Mouse (Mus musculus) heart, embryonic 11.5 days (tissue): ENCODE measurements around the gene Igf1r. TPM values are rescaled to one million over a fixed set of nuclear protein-coding genes. Genes with fewer than 3 reads are reported as not detected.

Experiments
- ATAC-seq: fragments of 200-750 bp; cut with Nextera tagmentation; replicated peaks from 2 replicates; pipeline ENCODE4 v1.8.0; 2017; ENCODE audit warnings: moderate library complexity; ENCODE audit not compliant: insufficient number of reproducible peaks, low FRiP score, low TSS enrichment
- H3K27ac ChIP-seq: fragments of 300-500 bp; sonication (generic); 2 replicates; pipeline ENCODE4 v1.5.1; 2014; ENCODE audit warnings: mild to moderate bottlenecking, low read depth, low read length
- H3K27me3 ChIP-seq: fragments of 300-500 bp; sonication (generic); 2 replicates; pipeline ENCODE4 v1.6.1; 2014; ENCODE audit warnings: mild to moderate bottlenecking, low read length, mixed read lengths; ENCODE audit not compliant: control insufficient read depth, insufficient read depth
- H3K36me3 ChIP-seq: fragments of 300-500 bp; sonication (generic); 2 replicates; pipeline ENCODE4 v1.6.1; 2014; ENCODE audit warnings: mild to moderate bottlenecking, low read length, moderate library complexity, mixed read lengths; ENCODE audit not compliant: control insufficient read depth, insufficient read depth
- H3K4me1 ChIP-seq: fragments of 300-500 bp; sonication (generic); 2 replicates; pipeline ENCODE4 v1.6.1; 2014; ENCODE audit warnings: low read length; ENCODE audit not compliant: control insufficient read depth, insufficient read depth
- H3K4me2 ChIP-seq: fragments of 300-500 bp; sonication (generic); 2 replicates; pipeline ENCODE4 v1.6.1; 2014; ENCODE audit warnings: mild to moderate bottlenecking, moderate library complexity
- H3K4me3 ChIP-seq: fragments of 300-500 bp; sonication (generic); 2 replicates; pipeline ENCODE4 v1.5.1; 2014; ENCODE audit warnings: low read depth, low read length
- H3K9ac ChIP-seq: fragments of 300-500 bp; sonication (generic); 2 replicates; pipeline ENCODE4 v1.6.1; 2014; ENCODE audit warnings: mild to moderate bottlenecking, low read depth, low read length, moderate library complexity
- H3K9me3 ChIP-seq: fragments of 300-500 bp; sonication (generic); replicated peaks from 2 replicates; pipeline ENCODE4 v1.6.1; 2016; ENCODE audit warnings: low read length; ENCODE audit not compliant: control insufficient read depth
- WGBS: fragments of 180-500 bp; shearing (Covaris S2); extraction: QIAGEN DNeasy Blood & Tissue Kit; methylation state at CpG from one replicate; pipeline ENCODE4 v1.1.7; 2014; ENCODE audit not compliant: insufficient replicate concordance; 5-methylcytosine and 5-hydroxymethylcytosine counted together
- polyA plus RNA-seq: library from polyadenylated mRNA; unstranded; fragments of >200 nt; fragmentation: Nextera tagmentation; extraction: Ambion mirVana; gene quantifications from 2 replicates; pipeline ENCODE4 v1.2.1, GENCODE M21; 2014

Gene Igf1r
- polyA plus RNA-seq, 1 experiment from 2014 or later, result 19.3 TPM

- no peaks in the 10 kb centered on the region for H3K9me3 ChIP-seq
- no peak overlapping the region for H3K4me3 ChIP-seq
- 69% methylated on average over 3 of the region's 3 CpGs for WGBS
- no peak overlapping the region for H3K4me2 ChIP-seq
- H3K4me1 ChIP-seq, result peaks cover 64% of the 10 kb centered on the region
- no peaks in the 10 kb centered on the region for H3K36me3 ChIP-seq
- H3K27ac ChIP-seq, result no peak overlapping the region
- ATAC-seq, result no peak
- no peak overlapping the region for H3K9ac ChIP-seq
- no peaks in the 10 kb centered on the region for H3K27me3 ChIP-seq
These were observed 11.1 kb downstream of the Igf1r start for GRCm38 (mm10) chr7:67963691-67964090.

DNA sequence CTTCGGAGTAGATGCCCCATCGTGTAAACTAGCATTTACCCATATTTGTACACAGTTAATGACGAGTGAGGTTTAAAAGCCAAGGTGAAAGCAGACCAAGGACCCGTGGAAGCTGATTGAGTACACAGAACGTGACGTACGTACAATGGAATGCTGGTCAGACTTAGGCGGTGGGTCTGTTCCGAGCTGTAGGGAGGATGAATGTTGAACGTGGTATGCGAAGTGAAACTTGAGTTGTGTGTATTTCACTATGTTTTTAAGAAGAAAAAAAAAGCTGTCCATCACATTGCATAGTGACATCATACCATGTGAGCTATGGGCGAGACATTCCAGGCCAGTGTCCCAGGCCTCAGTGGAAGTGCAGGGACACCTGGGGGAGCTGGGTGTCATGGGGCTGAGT, 15.8 kb downstream of the Igf1r start:
- Histone ChIP-seq H3K27me3 (no peaks in the 10 kb centered on the region), H3K4me1 (peaks cover 72% of the 10 kb centered on the region), H3K9me3 (no peaks in the 10 kb centered on the region), H3K9ac (no peak overlapping the region), H3K4me3 (no peak overlapping the region), H3K27ac (no peak overlapping the region; the same call in 1 of the 2 replicates), H3K4me2 (no peak overlapping the region), H3K36me3 (no peaks in the 10 kb centered on the region)
- WGBS, result 66% methylated on average over 12 of the region's 12 CpGs
- ATAC-seq, result no peak; the same call in 1 of the 2 replicates

DNA sequence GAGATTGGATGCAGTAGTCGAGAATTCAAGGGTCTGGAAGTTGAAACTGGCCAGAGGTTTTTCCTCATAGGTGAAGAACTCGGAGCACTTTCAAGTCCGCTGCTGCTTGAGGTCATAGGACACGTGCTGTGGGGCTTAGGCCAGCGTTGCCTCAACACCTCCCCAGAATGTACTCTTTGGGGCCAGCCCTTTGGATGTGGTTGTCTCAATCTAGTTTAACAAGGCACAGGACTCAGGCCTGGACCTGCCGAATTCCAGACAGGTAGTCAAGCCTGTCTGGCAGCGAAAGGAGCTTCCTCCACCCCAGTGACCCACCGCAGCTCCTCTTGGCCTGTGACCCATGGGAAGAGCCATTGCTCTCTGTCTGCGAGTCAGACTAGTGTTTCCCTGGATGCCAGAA, 16.4 kb downstream of the Igf1r start:
- 83% methylated on average over 9 of the region's 9 CpGs for WGBS
- no peak overlapping the region for H3K4me2 ChIP-seq
- H3K4me1 ChIP-seq, result peaks cover 74% of the 10 kb centered on the region
- H3K9ac ChIP-seq, result no peak overlapping the region
- ATAC-seq, result no peak
- no peaks in the 10 kb centered on the region for H3K27me3 ChIP-seq
- H3K27ac ChIP-seq, result no peak overlapping the region
- no peaks in the 10 kb centered on the region for H3K9me3 ChIP-seq
- no peak overlapping the region for H3K4me3 ChIP-seq
- H3K36me3 ChIP-seq, result no peaks in the 10 kb centered on the region

- Histone ChIP-seq H3K9ac (peak overlapping the region; percentile 44), H3K4me1 (peaks cover 70% of the 10 kb centered on the region)
- ATAC-seq, result peak; percentile 62; the same call in 1 of the 2 replicates
These were observed 20.8 kb downstream of the Igf1r start for GRCm38 (mm10) chr7:67973180-67974014.

DNA sequence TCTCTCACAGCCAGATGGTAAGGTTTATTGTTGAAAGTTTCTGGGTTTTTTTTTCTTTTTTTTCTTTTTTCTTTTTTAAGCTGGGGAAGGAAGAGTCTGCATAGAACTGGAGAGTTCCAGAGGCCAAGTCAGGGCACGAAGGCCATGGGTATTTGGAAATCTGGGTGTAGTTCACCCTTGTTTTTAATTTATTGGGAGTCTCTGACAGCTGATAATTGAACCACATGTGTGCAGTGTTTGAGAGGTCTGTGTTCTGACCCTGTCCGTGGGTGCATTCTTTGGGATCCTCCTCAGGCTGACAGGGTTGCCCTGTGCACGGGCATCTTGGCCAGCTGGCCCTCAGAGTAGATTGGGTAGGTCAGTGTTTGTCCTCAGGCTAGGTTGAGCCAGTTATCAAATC, 29.3 kb downstream of the Igf1r start:
- Histone ChIP-seq H3K36me3 (no peaks in the 10 kb centered on the region), H3K9me3 (no peaks in the 10 kb centered on the region), H3K27ac (no peak overlapping the region), H3K4me2 (no peak overlapping the region), H3K9ac (no peak overlapping the region), H3K4me3 (no peak overlapping the region), H3K4me1 (peaks cover 32% of the 10 kb centered on the region), H3K27me3 (no peaks in the 10 kb centered on the region)
- no peak for ATAC-seq
- 48% methylated on average over 3 of the region's 3 CpGs for WGBS

More at GRCm38 (mm10) chr7:67973180-67974014, 20.8 kb downstream of the Igf1r start:
- Histone ChIP-seq H3K4me3 (peak overlapping the region; percentile 17; the same call in 1 of the 2 replicates), H3K27me3 (no peaks in the 10 kb centered on the region), H3K36me3 (no peaks in the 10 kb centered on the region), H3K4me2 (peak overlapping the region; percentile 45), H3K9me3 (no peaks in the 10 kb centered on the region), H3K27ac (peak overlapping the region; percentile 87)
- WGBS, result 4% methylated on average over 15 of the region's 15 CpGs

- Histone ChIP-seq H3K4me3 (no peak overlapping the region), H3K4me1 (peaks cover 31% of the 10 kb centered on the region), H3K27me3 (no peaks in the 10 kb centered on the region), H3K9me3 (no peaks in the 10 kb centered on the region), H3K9ac (no peak overlapping the region), H3K27ac (no peak overlapping the region), H3K36me3 (no peaks in the 10 kb centered on the region), H3K4me2 (no peak overlapping the region)
- ATAC-seq, result no peak
- 71% methylated on average over 8 of the region's 8 CpGs for WGBS
These were observed 30.2 kb downstream of the Igf1r start for GRCm38 (mm10) chr7:67982809-67983208.

- no peak overlapping the region for H3K9ac ChIP-seq
- H3K4me1 ChIP-seq, result peaks cover 26% of the 10 kb centered on the region
- H3K27ac ChIP-seq, result no peak overlapping the region
- no peaks in the 10 kb centered on the region for H3K27me3 ChIP-seq
- H3K4me2 ChIP-seq, result no peak overlapping the region
- H3K36me3 ChIP-seq, result no peaks in the 10 kb centered on the region
- no peak overlapping the region for H3K4me3 ChIP-seq
- WGBS, result 88% methylated on average over 7 of the region's 7 CpGs
- no peak for ATAC-seq
- no peaks in the 10 kb centered on the region for H3K9me3 ChIP-seq
These were observed 30.8 kb downstream of the Igf1r start for GRCm38 (mm10) chr7:67983451-67983850.

- Histone ChIP-seq H3K4me2 (peak overlapping the region; percentile 14; the same call in 1 of the 2 replicates), H3K4me1 (peaks cover 27% of the 10 kb centered on the region), H3K36me3 (no peaks in the 10 kb centered on the region), H3K27ac (no peak overlapping the region), H3K4me3 (no peak overlapping the region), H3K27me3 (no peaks in the 10 kb centered on the region), H3K9ac (no peak overlapping the region), H3K9me3 (no peaks in the 10 kb centered on the region)
- no peak for ATAC-seq
- WGBS, result 67% methylated on average over 5 of the region's 5 CpGs
These were observed 32.4 kb downstream of the Igf1r start for GRCm38 (mm10) chr7:67985003-67985416.

- Histone ChIP-seq H3K4me1 (peaks cover 27% of the 10 kb centered on the region), H3K9me3 (no peaks in the 10 kb centered on the region), H3K36me3 (no peaks in the 10 kb centered on the region), H3K9ac (no peak overlapping the region), H3K27me3 (no peaks in the 10 kb centered on the region), H3K27ac (no peak overlapping the region), H3K4me3 (no peak overlapping the region), H3K4me2 (peak overlapping the region; percentile 14; the same call in 1 of the 2 replicates)
- no peak for ATAC-seq
- WGBS, result 45% methylated on average over 5 of the region's 5 CpGs
These were observed 32.9 kb downstream of the Igf1r start for GRCm38 (mm10) chr7:67985511-67985910.
